Mouse (Mus musculus): Measurements from ENCODE around the gene Padi1. TPM values are rescaled to one million over a fixed set of nuclear protein-coding genes. Genes with fewer than 3 reads are reported as not detected.

Padi1 gene
- total RNA-seq (2021): not detected
- long read RNA-seq, experiment 1: 0 reads
- long read RNA-seq, experiment 2: 0 reads

DNA sequence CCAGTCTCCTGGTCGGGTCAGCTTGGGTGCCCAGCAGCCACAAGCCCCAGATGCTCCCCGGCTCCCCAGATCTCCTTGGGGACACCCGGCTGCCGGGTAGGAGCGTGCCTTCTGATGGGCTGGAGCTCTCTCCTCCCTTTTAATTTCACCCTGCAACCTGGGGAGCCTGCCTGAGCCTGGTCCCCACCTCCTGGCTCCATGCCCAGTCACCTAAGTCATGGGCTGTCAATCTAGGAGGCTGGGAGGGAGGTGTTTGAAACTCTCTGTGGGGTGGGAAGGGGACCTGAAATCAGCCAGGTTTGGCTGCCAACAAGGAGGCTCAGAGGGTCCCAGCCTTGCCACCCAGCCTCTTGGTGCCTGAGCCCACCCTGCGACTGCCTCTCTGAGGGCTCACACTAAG is at the start of gene Padi1:
TSS of gene Padi1 (minus strand) at position 113 of the 400 bp plus-strand sequence.
- no peak for DNase-seq (ENCODE audit: low spot score in 2 of 2)

DNA sequence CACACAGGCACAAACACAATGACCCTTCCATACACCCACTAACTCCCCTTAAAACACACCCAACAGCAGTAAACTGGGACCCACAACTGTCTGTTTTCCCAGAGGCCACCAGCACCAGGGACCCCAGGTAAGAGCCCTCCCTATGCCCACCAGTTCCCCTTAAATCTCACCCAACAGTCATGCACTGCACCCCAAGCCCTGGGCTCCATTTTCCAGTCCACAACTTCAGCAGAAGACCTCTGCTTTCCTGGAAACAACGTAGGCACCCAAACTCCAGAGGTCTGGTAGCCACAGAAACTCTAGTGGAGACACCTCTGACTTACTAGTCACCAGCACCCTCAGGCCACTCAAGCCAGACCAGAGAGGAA is 46.6 kb upstream of the Padi1 start:
- no peak for DNase-seq (ENCODE audit: low spot score in 2 of 2)

DNA sequence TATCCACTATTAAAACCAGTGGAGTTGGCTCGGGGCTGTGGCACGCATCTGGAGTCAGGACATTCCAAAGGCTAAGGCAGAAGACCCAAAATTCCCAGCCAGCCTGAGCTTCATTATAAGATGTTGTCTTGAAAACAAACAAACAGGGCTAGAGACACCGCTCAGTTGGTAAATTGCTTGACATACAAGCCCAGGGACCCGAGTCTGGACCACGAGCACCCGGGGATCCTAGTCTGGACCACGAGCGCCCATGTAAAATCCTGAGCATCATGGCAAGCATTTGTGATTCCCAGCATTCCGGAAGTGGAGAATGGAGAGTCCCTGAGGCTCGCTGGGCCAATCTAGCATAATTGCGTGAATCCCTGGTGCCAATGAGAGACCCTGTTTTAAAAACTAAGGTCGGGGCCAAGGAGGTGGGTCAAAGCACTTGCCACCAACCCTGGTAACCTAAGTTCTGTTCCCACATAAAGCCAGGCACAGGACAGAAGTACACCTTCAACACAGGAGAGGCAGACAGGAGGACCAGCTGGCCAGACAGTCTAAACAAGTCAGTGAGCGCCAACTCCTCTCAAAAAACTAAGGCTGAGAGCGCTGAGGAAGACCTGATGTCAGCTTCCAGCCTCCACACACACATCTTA is 46.1 kb upstream of the Padi1 start:
- peak in 1 of 2 experiments; percentile 8 for DNase-seq (ENCODE audit: low spot score in 2 of 2)

DNA sequence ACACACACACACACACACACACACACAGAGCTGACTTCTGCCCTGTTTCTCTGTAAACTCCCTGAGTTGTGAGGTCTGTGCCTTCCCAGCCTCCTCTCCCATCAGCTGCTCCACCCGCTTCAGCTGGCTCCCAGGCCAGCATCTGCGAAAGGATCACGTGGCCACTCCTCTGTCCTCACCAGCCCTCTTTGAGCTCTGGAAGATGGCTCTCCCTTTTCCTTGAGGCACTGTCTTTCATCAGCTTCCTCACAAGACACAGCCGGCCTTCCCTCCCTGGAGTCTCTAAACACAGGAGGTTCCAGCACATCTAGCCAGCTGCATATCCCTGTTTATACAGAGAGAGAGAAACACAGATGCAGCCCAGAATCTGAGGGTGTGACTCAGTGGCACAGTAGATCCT is 38.3 kb upstream of the Padi1 start:
- DNase-seq (ENCODE audit: low spot score in 2 of 2): peak in 1 of 2 experiments; percentile 11

DNA sequence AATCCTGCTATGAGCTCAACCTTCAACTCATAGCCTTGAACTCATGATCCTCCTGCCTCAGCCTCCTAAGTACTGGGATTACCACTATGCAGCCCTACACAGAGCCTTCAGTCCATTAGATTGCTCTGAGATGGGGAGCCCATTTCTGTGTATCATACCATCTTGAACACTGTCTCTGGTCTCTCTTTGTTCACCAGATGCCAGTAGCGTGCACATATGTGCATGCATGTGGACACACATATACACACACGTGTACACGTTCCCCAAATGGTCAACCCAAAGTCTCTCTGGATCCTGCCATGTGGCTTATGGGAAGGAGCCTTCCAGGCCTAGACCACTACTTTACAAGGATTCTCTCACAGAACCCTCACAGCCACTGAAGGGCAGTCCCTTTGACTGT is 37.4 kb upstream of the Padi1 start:
- DNase-seq (ENCODE audit: low spot score in 2 of 2): no peak

DNA sequence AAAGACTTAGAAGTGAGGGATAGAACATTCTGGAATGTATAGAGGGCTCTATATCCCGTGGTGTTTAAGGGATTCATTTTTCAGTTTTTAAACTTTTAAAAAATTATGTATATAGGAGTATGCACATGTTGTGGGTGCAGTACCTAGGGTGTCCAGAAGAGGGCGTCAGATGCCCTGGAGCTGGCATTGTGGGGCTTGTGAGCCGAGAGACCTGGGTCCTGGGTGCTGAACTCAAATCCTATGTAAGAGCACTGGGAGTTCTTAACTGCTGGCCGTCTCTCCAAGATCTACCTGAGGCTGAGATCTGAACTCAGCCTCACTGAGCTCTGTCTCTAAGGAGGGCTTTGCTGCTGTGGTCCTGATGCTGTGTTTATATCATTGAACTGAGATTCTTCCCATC is 36.8 kb upstream of the Padi1 start:
- peak in 1 of 2 experiments; percentile 18 for DNase-seq (ENCODE audit: low spot score in 2 of 2)

DNA sequence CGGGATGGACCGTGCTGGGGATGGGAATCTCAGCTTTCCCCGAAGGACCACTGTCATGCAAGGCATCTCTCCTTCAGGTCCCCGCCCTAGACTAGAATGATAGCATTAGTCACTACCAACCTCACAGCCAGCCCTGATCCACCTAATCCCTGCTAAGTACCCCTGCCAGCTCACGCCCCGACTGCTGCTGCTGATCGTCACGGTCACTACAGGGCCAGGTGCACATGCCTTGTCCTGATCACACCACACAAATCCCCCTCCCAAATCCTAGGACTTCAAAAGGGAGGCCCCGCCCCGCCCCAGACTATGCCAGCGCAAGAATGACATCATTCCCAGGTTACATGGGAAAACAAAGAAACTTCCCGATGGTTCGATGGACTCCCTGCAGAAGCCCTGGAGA is 36.2 kb upstream of the Padi1 start:
- peak in 1 of 2 experiments; percentile 12 for DNase-seq (ENCODE audit: low spot score in 2 of 2)

DNA sequence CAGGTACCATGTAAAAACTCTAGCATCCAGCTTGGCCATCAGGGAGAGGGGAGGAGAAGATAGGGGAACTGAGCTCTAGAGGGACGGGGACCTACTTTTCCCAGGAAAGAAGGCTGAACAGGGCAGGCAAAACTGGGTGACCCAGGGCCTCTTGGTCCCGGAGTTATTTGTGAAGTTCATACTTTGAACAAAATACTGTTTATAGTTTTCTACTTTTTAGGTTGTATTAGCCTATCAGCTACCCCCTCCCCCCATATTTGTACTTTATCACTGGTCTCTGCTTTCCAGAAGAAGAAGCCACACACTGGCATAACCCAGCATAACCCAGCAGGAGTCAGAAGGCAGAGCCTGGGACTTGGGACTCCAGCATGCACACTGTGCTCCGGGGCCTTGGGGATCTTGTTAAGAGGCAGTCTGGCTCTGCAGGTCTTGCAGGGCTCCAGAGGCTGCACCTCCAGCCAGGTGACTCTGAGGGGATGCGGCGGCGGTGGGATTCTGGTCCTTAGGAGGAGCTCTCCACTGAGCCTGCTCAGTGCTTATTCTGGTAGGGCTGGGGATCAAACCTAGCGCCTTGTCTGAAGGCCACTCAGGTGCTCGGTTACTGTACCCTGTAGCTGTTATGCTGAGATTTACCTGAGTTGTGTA is 35.6 kb upstream of the Padi1 start:
- DNase-seq (ENCODE audit: low spot score in 2 of 2): peak in 1 of 2 experiments; percentile 15

DNA sequence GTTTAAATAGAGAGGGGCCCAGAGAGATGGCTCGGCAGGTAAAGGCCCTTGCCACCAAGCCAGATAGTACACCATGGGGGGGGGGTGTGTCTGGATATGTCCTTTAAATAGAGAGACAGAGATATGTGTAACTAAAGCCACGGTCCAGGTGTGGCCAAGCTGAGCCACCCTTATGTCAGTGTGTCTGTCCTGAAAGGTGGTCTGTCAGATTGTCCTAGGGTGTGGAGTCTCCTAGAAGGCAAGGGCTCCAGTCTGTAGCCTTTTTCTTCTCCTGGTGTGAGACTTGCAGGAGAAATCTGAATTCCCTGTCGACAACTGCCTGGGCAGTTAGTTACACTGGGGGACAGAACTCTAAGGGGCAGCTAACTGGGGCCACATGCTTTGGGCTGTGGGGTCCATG is 34.6 kb upstream of the Padi1 start:
- no peak for DNase-seq (ENCODE audit: low spot score in 2 of 2)

DNA sequence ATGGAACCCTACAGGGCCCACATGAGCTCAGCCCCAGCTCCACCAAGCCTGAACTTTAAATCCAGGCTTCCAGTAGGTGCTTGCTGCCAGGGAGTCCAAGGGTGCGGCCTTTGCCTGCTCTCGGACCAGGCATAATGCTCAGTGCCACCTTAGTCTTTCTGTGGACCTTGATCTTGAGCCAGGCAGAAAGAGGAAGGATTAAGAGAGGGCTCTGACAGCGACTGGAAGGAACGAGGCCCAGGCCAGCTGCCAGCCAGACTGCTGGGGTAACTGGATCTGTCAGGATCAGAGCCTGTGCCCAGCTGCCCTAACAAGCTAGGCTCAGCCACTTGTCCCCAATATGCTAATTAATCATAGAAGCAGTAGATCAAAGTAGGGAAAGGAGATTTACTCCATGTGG is 34.2 kb upstream of the Padi1 start:
- DNase-seq (ENCODE audit: low spot score in 2 of 2): peak in 1 of 2 experiments; percentile 24

DNA sequence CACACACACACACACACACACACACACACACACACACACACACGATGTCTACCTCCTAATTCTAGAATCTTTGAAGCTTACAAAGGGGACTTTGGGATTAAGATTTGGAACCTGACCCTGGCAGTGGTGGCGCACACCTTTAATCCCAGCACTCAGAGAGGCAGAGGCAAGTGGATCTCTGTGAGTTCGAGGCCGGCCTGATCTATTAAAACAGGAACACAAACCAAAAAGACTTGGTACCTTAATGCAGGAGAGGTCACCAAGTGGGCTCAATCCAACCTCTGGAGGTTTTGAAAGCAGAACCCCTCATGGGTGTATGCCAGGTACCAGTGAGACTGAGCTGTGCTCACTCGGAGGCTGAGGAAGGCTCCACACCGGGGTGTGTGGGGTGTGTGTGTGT is 33.5 kb upstream of the Padi1 start:
- DNase-seq (ENCODE audit: low spot score in 2 of 2): peak in 1 of 2 experiments; percentile 17

DNA sequence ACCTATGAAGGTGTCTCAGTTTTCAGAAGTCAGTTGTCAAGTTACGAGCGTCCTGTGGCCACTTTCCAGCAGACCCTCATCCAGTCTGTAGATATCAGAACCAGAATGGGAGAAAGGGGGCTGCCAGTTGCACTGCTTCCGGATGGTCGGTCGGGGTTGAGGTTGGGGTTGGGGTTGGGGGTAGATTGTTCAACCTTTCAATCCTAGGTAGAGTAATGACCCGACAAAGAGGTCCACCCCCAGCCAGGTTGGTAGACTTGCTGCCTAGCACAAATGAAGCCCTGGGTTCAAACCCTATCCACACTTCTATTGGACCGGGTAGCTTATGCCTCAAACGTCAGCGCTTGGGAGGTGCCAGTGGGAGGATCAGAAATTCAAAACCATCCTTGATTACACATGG is 33.1 kb upstream of the Padi1 start:
- peak in 1 of 2 experiments; percentile 14 for DNase-seq (ENCODE audit: low spot score in 2 of 2)

DNA sequence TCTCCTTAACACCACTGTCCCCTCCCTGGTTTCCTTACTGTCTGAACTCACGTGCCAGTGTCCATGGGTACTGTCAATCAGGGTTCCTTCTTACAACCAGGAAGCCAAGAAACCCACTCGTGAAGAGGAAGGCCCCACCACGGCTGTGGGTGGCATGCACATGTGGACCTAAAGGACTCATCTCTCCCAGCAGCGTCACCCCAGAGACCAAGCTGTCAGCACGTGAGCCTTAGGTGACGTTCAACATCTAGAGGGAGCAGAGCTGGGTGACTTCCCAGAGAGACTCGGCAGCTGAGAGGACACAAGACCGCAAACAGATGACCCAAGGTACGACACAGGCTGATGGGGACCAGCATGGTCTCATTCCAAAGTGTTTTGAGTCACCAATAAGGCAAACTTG is 31.9 kb upstream of the Padi1 start:
- DNase-seq (ENCODE audit: low spot score in 2 of 2): peak in 1 of 2 experiments; percentile 12

DNA sequence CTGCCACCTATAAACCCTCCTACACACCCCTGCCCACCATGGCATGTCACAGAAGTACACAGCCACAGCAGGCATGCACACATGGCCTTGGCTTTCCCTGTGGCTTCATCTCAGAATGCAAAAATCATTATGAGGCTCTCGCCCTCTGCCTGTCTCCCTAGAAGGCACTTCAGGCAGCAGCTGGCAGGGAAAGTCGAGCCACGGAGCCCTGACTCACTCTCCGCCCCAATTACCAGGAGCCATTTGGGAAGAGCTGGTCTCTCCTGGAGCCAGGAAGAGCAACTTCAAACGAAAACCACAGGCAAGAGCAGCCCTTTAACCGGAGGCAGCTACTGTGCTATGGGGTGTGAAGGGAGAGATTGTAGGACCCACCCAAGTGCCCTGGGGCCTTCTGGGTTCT is 31.1 kb upstream of the Padi1 start:
- no peak for DNase-seq (ENCODE audit: low spot score in 2 of 2)

DNA sequence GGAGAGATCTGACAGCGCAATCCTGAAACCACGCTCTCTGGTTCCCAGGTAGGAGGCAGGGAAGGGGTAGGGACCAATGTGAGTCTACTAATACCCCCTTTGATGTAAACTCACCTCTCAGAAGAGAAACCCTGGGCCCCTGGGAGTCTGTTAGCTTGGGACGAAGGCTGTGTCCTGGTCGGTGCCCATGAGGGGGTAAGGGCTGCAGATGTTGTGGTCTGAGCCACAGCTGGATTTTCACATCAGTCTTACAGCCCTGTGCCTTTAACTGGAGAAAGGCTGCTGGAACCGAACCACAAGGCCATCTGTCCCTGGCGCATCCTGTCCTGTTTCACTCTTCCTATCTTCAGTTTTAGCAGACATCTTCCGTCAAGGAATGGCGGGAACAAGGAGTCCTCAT is 30.6 kb upstream of the Padi1 start:
- no peak for DNase-seq (ENCODE audit: low spot score in 2 of 2)

DNA sequence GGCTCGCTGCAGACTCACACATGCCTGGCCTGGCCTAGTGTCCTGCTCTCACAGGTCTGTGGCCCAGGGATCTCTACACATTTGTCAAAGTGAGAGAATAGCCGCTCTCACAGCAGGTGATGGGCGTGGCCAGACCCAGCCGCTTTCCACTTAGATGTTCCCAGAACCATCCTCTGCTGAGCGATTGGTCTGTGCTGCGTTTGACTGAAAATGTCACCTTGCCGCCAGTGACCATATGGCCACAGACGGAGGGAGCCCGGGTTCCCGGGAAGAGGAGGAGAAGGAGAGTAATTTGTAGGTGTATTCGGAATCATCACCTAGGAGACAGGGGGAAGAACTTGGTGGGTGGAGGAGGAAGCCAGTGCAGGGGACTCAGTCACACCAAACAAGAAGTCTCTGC is 27.4 kb upstream of the Padi1 start:
- no peak for DNase-seq (ENCODE audit: low spot score in 2 of 2)

DNA sequence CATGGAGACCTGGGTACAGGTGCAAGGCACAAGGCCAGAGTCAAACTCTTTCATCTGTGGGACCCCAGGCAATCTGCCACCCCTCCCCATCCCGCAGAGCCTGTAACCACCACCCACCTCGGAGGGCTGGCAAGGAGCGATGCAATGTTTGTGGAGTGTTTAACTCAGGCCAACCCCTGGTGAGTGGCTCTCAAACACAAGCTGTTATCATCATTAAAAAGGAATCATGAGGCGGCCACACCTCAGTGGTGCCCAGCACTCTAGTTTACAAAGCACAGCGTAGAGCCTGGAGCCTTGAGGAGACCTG is 27.1 kb upstream of the Padi1 start:
- peak in 1 of 2 experiments; percentile 15 for DNase-seq (ENCODE audit: low spot score in 2 of 2)

DNA sequence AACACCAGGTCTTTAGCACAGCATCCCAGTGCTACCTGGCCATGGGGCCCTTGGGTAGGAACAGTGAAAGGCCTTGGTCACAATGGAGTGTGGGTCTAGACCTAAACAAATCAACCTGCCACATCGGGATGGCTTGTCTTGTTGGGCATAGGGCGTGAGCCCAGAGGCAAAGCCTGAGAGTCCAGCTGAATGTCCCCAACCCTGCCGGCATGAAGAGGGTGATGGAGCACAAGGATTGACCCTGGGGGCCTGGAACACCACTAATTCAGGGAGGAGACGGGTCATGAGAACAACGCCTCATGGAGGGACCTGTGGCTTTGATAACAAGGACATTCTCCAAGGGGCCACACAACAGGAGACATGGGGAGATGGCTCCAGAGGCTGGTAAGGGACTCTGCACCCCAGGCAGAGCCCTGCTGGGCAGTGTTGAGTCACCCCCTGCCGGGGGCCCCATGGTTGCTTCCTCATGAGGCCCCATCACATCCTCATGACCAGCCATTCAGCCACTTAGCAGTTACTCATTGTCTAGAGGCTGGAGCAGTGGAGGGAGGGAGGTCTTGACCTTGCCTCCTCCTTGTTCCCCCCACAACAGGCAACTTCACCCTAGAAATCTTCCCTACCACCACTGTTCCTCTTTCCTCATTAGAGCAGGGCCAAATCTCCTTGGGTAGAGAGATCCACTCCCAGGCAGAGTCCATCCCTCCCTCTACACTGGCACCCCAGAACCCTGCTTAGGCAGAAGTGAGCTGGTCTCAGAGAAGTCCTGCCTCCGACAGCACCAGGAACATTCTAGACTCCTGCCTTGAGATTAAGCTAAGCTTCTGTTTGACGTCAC is 26.5 kb upstream of the Padi1 start:
- peak in 1 of 2 experiments; percentile 15 for DNase-seq (ENCODE audit: low spot score in 2 of 2)

DNA sequence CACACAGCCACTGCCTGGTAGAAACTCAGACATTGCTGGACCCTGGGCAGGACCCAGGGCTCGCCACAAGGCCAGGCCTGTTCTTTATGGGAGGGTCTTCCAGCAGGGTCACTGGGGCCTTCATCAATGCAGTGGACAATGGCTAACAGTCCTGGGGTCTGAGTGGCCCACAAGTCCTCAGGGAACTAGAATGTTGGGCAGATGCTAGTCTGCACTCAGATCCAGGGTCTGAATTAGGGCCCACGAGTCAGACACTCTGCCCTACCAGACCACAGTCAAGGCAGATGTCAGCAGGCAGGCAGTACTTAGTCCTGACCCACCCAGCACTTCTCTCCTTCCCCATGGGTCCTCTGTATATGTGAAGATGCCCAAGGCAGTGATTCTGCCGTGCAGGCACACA is 25.8 kb upstream of the Padi1 start:
- peak in 1 of 2 experiments; percentile 17 for DNase-seq (ENCODE audit: low spot score in 2 of 2)

DNA sequence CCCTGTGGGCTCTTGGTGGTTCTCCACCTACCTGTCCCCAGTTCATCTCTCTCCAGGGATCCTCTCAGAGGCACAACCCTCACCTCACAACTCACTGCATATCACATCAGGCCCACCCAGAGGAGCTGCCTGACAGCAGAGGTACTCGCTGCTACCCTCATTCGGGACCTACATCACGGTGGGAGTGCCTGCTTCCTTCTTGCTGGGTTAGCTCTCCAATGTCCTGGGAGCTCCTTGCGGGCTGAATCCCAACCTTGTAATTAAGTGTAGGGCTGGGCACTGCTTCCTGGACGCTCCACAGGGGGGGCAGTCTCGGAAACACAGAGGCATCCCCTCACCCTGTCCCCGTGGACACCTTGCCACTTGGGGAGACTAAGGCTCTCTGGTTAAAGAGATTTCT is 25.3 kb upstream of the Padi1 start:
- DNase-seq (ENCODE audit: low spot score in 2 of 2): peak in 1 of 2 experiments; percentile 11

DNA sequence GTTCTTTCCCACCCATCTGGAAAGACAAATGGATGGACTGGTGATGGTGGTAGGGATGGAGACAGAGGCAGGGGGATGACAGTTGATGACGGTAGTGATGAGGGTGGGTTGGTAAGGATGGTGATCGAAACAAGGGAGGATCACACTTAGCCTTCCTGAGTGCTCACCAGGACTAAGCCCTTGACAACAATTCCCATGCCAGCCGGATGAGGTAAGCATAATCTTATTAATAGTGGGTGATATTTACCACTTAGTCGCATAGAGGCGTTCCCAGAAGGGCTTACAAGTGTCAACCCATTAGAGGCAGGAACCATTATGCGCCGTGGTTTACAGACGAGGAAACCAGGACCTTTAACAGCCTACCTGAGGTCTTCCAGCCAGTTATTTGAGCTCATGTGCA is 24.4 kb upstream of the Padi1 start:
- DNase-seq (ENCODE audit: low spot score in 2 of 2): peak in 1 of 2 experiments; percentile 10

Measured in adrenal gland, adult 18-20 months (tissue).